In the genomic region with DNA sequence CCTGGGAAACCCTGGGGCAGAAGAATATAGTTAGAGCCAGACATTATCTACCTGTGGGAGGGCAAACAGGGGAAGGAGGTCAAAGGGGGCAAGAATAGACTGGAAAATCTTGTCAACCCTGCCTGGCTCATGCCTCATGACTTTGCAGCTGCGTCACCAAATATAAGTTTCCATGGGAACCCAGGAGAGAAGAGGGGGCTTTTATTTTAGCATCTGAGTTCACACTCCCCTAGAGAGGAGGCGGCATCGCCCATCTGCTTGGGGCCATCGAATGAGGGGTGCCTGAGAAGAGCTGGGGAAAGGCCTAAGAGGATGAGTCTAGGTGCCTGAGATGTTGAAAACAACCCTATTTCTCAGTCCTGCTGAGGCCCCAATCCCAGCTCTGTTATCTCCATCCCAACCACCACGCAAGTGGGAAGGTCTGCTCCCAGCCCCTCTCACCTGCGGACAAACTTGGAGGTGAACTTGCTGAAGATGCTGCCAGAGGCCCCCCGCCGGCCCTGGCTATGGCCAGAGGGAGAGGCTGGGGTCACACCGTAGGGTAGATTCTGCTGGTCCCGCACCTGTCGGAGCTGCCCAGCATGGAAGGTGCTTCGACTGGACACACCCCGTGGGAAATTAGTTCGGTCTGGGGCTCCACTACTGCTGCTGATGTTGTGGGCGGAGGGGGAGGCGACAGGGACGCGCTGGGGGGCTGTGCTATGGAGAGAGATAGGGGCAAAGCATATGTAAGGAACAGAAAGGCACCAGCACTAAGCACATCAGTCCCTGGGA, we compare ENCODE assay signal across 15 mouse cellular contexts. TPM values are rescaled to one million over a fixed set of nuclear protein-coding genes. Genes with fewer than 3 reads are reported as not detected.
A peak's percentile ranks its signal among the peaks of the same experiment; 100 is the strongest.
DNase-seq lines count a peak whose midpoint lies in the region; ATAC-seq and TF ChIP-seq lines count a peak whose summit lies in the region.
"Had no signal": no experiment of that assay in that cellular context is flagged by ENCODE, and none has a peak within 500 bp of the region (broad histone marks: within the 10 kb centered on the region; RNA-seq: fewer than 3 reads in every experiment).

No protein-coding gene starts in this region.

- H3K4me1 ChIP-seq in stomach, embryonic 14.5 days (ENCODE audit: control insufficient read depth, insufficient read depth, low read length) = peaks cover 6% of the 10 kb centered on the region
- H3K4me1 ChIP-seq in stomach, postnatal 0 days (replicated peaks; ENCODE audit: control insufficient read depth, insufficient read depth) = no peaks in the 10 kb centered on the region; the same call in 1 of the 2 replicates
- 0 out of 2 replicates have a peak, but pooled peaks cover 3% of the 10 kb centered on the region for H3K4me1 ChIP-seq in liver, embryonic 11.5 days (replicated peaks; ENCODE audit: control insufficient read depth, insufficient read depth, low read length)

- DNase-seq in heart, adult 11 months = peak; percentile 94
- DNase-seq in heart, postnatal 14 days = no peak
- no peak for DNase-seq in stomach, postnatal 0 days (ENCODE audit: low spot score)
- peak; percentile 64 to 74 for DNase-seq in left cerebral cortex, postnatal 10 days (ENCODE audit: extremely low spot score in 1 of 2, low spot score in 2 of 2)
- no peak for DNase-seq in adrenal gland, adult 18-20 months (ENCODE audit: low spot score in 2 of 2)
- DNase-seq in liver, embryonic 11.5 days (ENCODE audit: low spot score) = no peak
- DNase-seq in urinary bladder, postnatal 14 days (ENCODE audit: low spot score) = no peak
- DNase-seq: adrenal gland, postnatal 14 days; cerebellum, adult 11-12 months; gastrocnemius, postnatal 25 days; kidney, postnatal 10 days; thymus, postnatal 4 days had no signal

- no peak overlapping the region for H3K4me2 ChIP-seq in stomach, embryonic 14.5 days (replicated peaks; ENCODE audit: low read depth, low read length)
- no peak overlapping the region for H3K4me2 ChIP-seq in stomach, postnatal 0 days (replicated peaks; ENCODE audit: low read depth)
- no peak overlapping the region for H3K4me2 ChIP-seq in liver, embryonic 11.5 days
- H3K4me2 ChIP-seq: embryonic facial prominence, embryonic 12.5 days had no signal

- H3K27me3 ChIP-seq in stomach, embryonic 14.5 days (ENCODE audit: control insufficient read depth, insufficient read depth, low read length) = no peaks in the 10 kb centered on the region
- no peaks in the 10 kb centered on the region for H3K27me3 ChIP-seq in stomach, postnatal 0 days (ENCODE audit: control insufficient read depth, insufficient read depth, low read length)
- H3K27me3 ChIP-seq in liver, embryonic 11.5 days (replicated peaks; ENCODE audit: control insufficient read depth, insufficient read depth, low read length) = no peaks in the 10 kb centered on the region
- H3K27me3 ChIP-seq: embryonic facial prominence, embryonic 12.5 days; megakaryocyte, embryonic 14.5 days had no signal

- no peak for ATAC-seq in stomach, embryonic 14.5 days (ENCODE audit: insufficient number of reproducible peaks, insufficient read depth, low FRiP score, low read depth)
- ATAC-seq in stomach, postnatal 0 days (ENCODE audit: low FRiP score, low TSS enrichment) = no peak
- no peak for ATAC-seq in liver, embryonic 11.5 days (replicated peaks; ENCODE audit: low FRiP score)

- 0 out of 2 replicates have a peak overlapping the region, but pooled peaks have one; percentile 49 for H3K27ac ChIP-seq in stomach, embryonic 14.5 days (ENCODE audit: low read length)
- no peak overlapping the region for H3K27ac ChIP-seq in stomach, postnatal 0 days (replicated peaks)
- H3K27ac ChIP-seq in liver, embryonic 11.5 days (ENCODE audit: low read depth, low read length) = no peak overlapping the region
- H3K27ac ChIP-seq: embryonic facial prominence, embryonic 12.5 days had no signal

- H3K9me3 ChIP-seq in stomach, embryonic 14.5 days (ENCODE audit: control insufficient read depth, low read depth, low read length) = no peaks in the 10 kb centered on the region
- no peaks in the 10 kb centered on the region for H3K9me3 ChIP-seq in stomach, postnatal 0 days (ENCODE audit: control insufficient read depth, low read length)
- H3K9me3 ChIP-seq in liver, embryonic 11.5 days (ENCODE audit: control insufficient read depth, low read length) = no peaks in the 10 kb centered on the region
- H3K9me3 ChIP-seq: embryonic facial prominence, embryonic 12.5 days; megakaryocyte, embryonic 14.5 days had no signal

- H3K36me3 ChIP-seq in stomach, embryonic 14.5 days (ENCODE audit: control insufficient read depth, insufficient read depth, low read length) = peaks cover 84% of the 10 kb centered on the region
- H3K36me3 ChIP-seq in stomach, postnatal 0 days (ENCODE audit: control insufficient read depth, insufficient read depth, low read length) = peaks cover 60% of the 10 kb centered on the region
- H3K36me3 ChIP-seq in liver, embryonic 11.5 days (ENCODE audit: control insufficient read depth, insufficient read depth, low read length) = peaks cover 62% of the 10 kb centered on the region

- no peak overlapping the region for H3K4me3 ChIP-seq in stomach, embryonic 14.5 days (ENCODE audit: low read depth, low read length)
- no peak overlapping the region for H3K4me3 ChIP-seq in stomach, postnatal 0 days (ENCODE audit: low read depth, low read length)
- no peak overlapping the region for H3K4me3 ChIP-seq in liver, embryonic 11.5 days (ENCODE audit: low read depth, low read length)
- H3K4me3 ChIP-seq: embryonic facial prominence, embryonic 12.5 days; megakaryocyte, embryonic 14.5 days had no signal

- no peak overlapping the region for H3K9ac ChIP-seq in stomach, embryonic 14.5 days (replicated peaks; ENCODE audit: low read depth, low read length)
- no peak overlapping the region for H3K9ac ChIP-seq in stomach, postnatal 0 days (ENCODE audit: low read length)
- H3K9ac ChIP-seq in liver, embryonic 11.5 days (ENCODE audit: low read depth, low read length) = no peak overlapping the region
- H3K9ac ChIP-seq: embryonic facial prominence, embryonic 12.5 days had no signal

- intact Hi-C loops in heart, postnatal 14 days (cut with DNase I) = loop anchor here (5.0 kb wide), 1 partner anchor 137 kb away; the partner anchor contains the start of gene 2700081O15Rik
- intact Hi-C loops in left cerebral cortex, postnatal 10 days (cut with DNase I) = no loop called here

- WGBS in stomach, embryonic 14.5 days = 82% methylated on average over 18 of the region's 18 CpGs
- 83% methylated on average over 18 of the region's 18 CpGs for WGBS in stomach, postnatal 0 days
- WGBS in liver, embryonic 11.5 days = 91% methylated on average over 18 of the region's 18 CpGs

- no peak for TF ChIP-seq EP300 in stomach, postnatal 0 days (optimal IDR thresholded peaks at IDR 0.05)

- no peak for TF ChIP-seq CTCF in stomach, postnatal 0 days (IDR thresholded peaks at IDR 0.05; ENCODE audit: low read depth)

RNA-seq across cellular contexts. Expression of gene Rcor2, which starts 13.6 kb away (rescaled TPM):
- total RNA-seq in heart, postnatal 14 days (2021) = 10 to 100 TPM; 10.7 to 12.7 TPM
- 8.4 and 10.2 TPM in 2 replicates for polyA plus RNA-seq in stomach, embryonic 14.5 days (2014; fragmentation: Nextera tagmentation; extraction: Ambion mirVana)
- polyA plus RNA-seq in stomach, postnatal 0 days (2015; fragmentation: Nextera tagmentation; extraction: Ambion mirVana) = 2.2 and 2.4 TPM in 2 replicates
- total RNA-seq in left cerebral cortex, postnatal 10 days (2021) = 10 to 100 TPM; 16.0 to 18.7 TPM
- 1 to 10 TPM; 1.5 to 2.5 TPM for total RNA-seq in adrenal gland, adult 18-20 months (2021)
- 7.5 and 8.7 TPM in 2 replicates for polyA plus RNA-seq in liver, embryonic 11.5 days (2014; fragmentation: Nextera tagmentation; extraction: Ambion mirVana)

RNA-seq across cellular contexts. Expression of gene Naa40, which starts 39.8 kb away (rescaled TPM):
- 10 to 100 TPM; 19.9 to 20.3 TPM for total RNA-seq in heart, postnatal 14 days (2021)
- 59.4 and 59.6 TPM in 2 replicates for polyA plus RNA-seq in stomach, embryonic 14.5 days (2014; fragmentation: Nextera tagmentation; extraction: Ambion mirVana)
- polyA plus RNA-seq in stomach, postnatal 0 days (2015; fragmentation: Nextera tagmentation; extraction: Ambion mirVana) = 20.1 and 20.5 TPM in 2 replicates
- 10 to 100 TPM; 40.6 to 41.5 TPM for total RNA-seq in left cerebral cortex, postnatal 10 days (2021)
- 10 to 100 TPM; 18.6 to 20.7 TPM for total RNA-seq in adrenal gland, adult 18-20 months (2021)
- 70.7 and 76.0 TPM in 2 replicates for polyA plus RNA-seq in liver, embryonic 11.5 days (2014; fragmentation: Nextera tagmentation; extraction: Ambion mirVana)

Comparison
In these comparisons a context has a peak if more than half of its experiments do, and no peak if none do; other contexts are left out.
1. DNase-seq: peak in heart, adult 11 months (single experiment) and left cerebral cortex, postnatal 10 days (2 of 2); none in heart, postnatal 14 days (0 of 2), stomach, postnatal 0 days (single experiment), adrenal gland, adult 18-20 months (0 of 2), liver, embryonic 11.5 days (single experiment) and urinary bladder, postnatal 14 days (single experiment).